Mouse (Mus musculus) MEL-GATA-1-ER (cell line): ENCODE measurements at regions not wholly inside any gene's neighbourhood (a gene's known extent, or its start where the extent isn't known, plus 50 kb on each side); places are given as distances from the start of the nearest gene placed in this dataset.

Experiments used
- DNase-seq: peaks from one replicate; pipeline ENCODE4 v3.0.0-alpha.2; 2012; ENCODE audit warnings: low read depth; ENCODE audit errors: extremely low read depth

- DNase-seq, result no peak
These were observed 104.1 kb upstream of the Vps8 start for GRCm38 (mm10) chr16:21318640-21319365.

- no peak for DNase-seq
These were observed 102.6 kb upstream of the Vps8 start for GRCm38 (mm10) chr16:21320284-21320683.

DNA sequence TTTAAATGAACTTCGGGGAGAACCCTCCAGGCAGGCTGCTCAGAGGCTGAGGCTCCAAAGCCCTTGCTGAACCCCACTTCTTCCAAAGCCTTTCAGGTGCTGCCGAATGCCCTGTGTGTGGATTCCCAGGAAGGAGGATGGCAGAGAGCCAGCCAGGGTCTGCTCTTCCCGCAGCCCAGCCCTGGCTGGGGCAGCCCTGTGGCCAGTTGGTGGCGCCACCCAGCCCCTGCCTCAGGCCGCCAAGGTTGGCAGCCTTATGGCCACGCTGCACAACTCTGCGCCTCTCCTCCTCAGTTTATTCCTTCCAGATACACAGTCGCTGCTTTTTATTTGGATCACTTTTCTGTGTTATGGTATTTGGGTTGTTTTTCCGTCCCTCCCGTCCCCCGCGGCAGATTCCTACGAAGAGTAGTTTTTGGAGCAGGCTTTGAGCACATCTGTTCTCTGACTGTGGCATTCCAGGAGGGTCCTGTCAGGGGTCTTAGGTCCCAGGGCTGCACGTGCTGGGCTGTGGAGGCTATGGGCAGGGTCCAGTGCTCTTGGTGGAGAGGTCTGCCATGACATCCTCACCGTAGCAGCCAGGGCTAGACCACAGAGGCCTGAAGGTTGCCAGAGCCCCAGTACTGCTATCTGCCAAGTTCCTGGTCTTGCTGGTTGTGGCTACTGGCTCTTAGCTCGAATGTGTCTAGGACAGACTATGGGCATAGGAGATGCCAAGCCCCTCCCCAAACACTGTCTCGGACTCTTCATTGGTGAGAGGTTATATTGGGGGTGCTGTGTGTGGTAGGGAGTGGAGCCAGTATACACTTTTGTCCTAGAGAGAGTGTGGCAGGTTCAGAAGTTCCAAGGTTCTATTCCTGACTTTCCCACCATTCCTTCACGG, 101.5 kb upstream of the Vps8 start:
- no peak for DNase-seq

DNA sequence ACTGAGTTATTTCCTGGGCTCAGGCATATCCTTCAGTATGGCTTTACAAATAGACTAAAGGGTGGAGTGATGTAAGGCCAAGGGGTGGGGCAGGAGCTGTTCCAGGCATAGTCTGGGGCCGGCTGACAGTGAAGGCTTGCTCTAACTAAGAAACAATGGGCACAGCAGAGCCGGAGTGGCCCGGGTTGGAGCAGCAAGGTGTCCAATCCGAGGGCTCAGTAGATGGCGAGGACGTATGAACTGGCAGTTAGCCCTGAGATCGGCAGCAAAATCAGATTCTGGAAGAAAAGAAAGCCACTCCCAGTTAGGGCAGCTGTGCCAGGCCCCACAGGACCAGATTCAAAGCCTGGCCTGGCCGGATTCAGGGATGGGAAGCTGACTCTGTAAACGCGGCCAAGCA, 100.5 kb upstream of the Vps8 start:
- no peak for DNase-seq

DNA sequence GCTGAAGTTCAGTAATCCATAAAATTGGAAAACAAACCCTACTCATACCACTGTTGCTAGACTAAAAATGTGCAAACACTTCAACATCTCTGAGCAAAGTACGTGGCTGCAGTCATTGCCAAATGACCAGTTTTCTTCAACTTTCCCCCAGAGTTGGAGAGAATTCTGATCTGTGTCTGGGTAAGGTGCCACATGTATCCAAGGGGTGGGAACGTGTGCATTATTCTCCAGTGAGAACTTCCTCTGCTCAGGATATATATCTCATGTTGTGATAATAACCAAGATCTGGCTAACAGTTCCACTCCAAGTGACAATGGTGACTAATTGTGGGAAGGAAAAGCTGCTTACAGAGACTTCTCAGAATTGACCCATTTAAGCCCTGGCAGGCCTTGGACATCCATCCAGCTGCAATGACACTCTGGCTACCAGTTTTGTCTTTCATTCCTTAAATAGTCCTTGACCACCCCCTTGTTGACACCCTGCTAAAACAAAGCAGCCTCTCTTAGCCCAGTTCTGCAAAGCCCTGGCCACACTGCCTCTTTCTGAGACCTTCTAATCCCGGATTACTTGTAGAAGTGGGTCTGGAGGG, 99.4 kb upstream of the Vps8 start:
- no peak for DNase-seq

- no peak for DNase-seq
These were observed 94.9 kb upstream of the Vps8 start for GRCm38 (mm10) chr16:21327969-21328368.

- DNase-seq, result no peak
These were observed 93.7 kb upstream of the Vps8 start for GRCm38 (mm10) chr16:21329199-21329598.

DNA sequence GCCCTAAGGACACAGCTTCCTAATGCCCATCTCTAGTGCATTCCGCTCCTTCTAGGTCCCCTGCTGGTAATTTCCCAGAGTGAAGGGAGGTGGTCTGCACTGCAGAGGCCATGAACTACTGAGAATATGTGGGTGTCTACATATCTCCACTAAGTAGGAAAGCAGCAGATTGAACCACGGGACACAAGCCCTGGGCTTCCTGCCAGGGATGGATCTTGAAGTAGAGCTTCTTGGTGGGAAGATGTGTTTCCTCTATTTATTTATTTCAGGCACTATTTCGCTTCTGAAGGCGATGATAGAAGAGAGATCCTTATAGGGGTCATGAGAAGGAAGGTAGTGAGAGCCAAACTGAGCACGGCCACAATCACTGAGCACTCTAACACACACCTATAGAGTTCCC, 91.7 kb upstream of the Vps8 start:
- DNase-seq, result peak; percentile 57

- DNase-seq, result no peak
These were observed 90.5 kb upstream of the Vps8 start for GRCm38 (mm10) chr16:21332411-21332810.

- peak; percentile 70 for DNase-seq
These were observed 90.1 kb upstream of the Vps8 start for GRCm38 (mm10) chr16:21332862-21333222.

GRCm38 (mm10) chr16:21333223-21333951, 89.5 kb upstream of the Vps8 start:
- DNase-seq, result peak; percentile 72

- DNase-seq, result no peak
These were observed 83.9 kb upstream of the Vps8 start for GRCm38 (mm10) chr16:21339061-21339459.

DNA sequence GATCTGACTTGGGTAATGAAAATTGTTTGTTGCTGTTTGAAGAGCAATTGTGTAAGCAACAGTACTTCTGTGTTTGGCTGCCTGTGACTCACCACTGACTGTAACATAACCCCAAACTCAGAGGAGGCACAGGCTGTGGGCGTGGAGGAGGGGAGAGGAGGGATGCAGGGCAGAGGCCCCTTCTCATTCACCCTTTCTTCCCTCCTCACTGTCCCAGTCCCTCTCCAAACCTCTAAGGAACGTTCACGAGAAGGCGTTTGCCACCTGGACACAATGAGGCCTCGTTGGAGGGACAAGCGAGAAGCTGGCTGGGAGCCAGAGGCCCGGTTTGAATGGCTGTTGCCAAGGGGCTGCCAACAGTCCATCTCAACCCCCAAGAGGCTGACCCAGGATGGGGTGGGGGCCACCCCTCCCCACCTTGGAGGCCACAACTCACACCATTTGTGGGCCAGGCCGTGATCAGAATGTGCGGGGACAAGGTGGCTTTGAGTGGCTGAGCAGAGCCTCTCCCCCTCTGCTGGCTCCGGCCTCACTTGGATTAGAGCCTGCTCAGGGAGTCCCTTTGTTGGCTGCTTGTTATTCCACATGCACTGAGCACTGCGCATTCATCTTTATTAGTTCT, 83.3 kb upstream of the Vps8 start:
- no peak for DNase-seq

DNA sequence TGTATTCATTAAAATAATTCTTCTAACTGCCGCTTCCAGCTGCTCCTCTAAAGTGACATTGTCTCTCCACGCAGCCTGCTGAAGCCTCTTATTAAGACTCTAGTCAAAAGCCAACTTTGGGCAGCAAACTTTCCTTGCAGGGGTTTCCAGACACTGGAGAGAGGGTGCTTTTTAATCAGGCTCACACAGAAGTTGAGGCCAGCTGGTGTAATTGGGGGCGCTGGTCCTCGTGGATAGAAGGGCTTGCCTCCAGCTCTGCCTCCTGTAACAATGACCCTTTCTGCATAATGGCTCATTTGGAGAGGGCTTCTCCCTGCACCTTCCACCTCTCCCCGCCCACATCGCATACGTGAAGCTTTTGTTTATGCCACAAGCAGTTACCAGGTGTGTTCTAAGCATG, 82.8 kb upstream of the Vps8 start:
- no peak for DNase-seq

GRCm38 (mm10) chr16:21349869-21350268, 73.0 kb upstream of the Vps8 start:
- no peak for DNase-seq

DNA sequence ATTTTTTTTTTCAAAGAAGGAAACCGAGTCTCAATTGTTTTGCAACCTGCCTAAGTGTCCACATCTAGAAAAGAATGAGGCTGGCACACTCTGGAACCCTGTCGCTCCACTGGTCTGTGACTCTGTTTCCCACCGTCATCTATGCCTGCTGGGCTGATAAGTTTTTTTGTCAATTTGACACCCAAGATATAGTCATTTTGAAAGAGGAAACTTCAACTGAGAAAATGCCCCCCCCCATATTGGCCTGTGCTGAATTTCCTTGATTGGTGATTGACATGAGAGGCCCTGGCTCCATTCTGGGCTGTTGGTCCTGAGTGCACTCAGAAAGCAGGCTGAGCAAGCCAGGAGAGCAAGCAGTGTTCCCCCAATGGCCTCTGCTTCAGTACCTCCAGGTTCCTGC, 71.6 kb upstream of the Vps8 start:
- DNase-seq, result no peak

DNA sequence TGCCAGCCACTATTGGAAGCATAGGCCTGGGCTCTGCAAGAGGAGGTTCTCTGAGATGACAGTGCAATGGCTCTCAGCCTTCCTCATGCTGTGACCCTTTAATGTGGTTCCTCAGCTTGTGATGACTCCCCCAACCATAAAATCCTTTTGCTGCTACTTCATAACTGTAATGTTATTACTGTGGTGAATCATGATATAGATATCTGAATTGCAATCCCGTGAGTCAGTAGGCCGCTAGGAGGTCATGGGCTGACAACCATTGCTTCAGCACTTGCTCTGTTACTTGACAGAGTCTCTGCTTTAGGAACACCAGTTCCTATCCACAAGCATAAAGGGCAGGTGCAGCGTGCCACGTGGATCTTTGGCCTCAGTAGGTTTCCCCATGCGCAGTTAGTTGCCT, 69.8 kb upstream of the Vps8 start:
- no peak for DNase-seq

DNA sequence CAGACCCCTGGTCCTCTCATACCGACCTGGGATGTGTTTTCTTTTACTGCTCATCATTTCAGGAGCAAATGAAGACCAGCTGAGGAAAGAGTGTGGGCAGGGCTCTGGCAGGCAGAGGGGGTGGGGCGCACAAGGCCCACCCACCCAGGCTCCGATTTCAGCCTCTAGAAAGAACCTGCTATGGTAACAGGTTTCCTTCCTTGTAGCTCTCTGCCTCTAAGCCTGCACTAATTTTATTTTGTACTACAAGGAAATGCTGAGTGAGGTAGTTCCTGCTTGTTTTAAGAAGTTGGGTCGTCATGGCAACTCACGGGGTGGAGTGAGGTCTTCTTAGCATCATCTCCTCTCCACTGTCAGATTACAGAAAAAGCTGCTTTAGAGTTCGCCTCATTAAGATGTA, 69.4 kb upstream of the Vps8 start:
- DNase-seq, result no peak

GRCm38 (mm10) chr16:21355638-21356037, 67.3 kb upstream of the Vps8 start:
- no peak for DNase-seq

GRCm38 (mm10) chr16:21357433-21357832, 65.5 kb upstream of the Vps8 start:
- peak; percentile 64 for DNase-seq

- peak; percentile 71 for DNase-seq
These were observed 64.5 kb upstream of the Vps8 start for GRCm38 (mm10) chr16:21358313-21358920.
